Mouse (Mus musculus) kidney, embryonic 14.5 days (tissue): Measurements from ENCODE around the gene Ddx19b. TPM values are rescaled to one million over a fixed set of nuclear protein-coding genes. Genes with fewer than 3 reads are reported as not detected.
"Not testable (repeated sequence)": the region's sequence is repeated elsewhere in the genome, so short reads cannot be mapped to it uniquely, and the experiment has no call there.

ENCODE experiments used
- ATAC-seq: fragments of 200-750 bp; cut with Nextera tagmentation; 2 replicates; pipeline ENCODE4 v1.8.0; 2017; ENCODE audit warnings: moderate number of reproducible peaks, mild to moderate bottlenecking, moderate TSS enrichment, moderate library complexity; ENCODE audit not compliant: low FRiP score, low TSS enrichment
- H3K27ac ChIP-seq: fragments of 300-500 bp; sonication (generic); 2 replicates; pipeline ENCODE4 v1.5.1; 2014; ENCODE audit warnings: low read depth, mild to moderate bottlenecking, low read length, moderate library complexity, mixed read lengths
- H3K27me3 ChIP-seq: fragments of 300-500 bp; sonication (generic); 2 replicates; pipeline ENCODE4 v1.6.1; 2014; ENCODE audit warnings: mild to moderate bottlenecking, low read length; ENCODE audit not compliant: control insufficient read depth, insufficient read depth
- H3K36me3 ChIP-seq: fragments of 300-500 bp; sonication (generic); 2 replicates; pipeline ENCODE4 v1.6.1; 2014; ENCODE audit warnings: low read length, mixed read lengths; ENCODE audit not compliant: control insufficient read depth, insufficient read depth
- H3K4me1 ChIP-seq: fragments of 300-500 bp; sonication (generic); 2 replicates; pipeline ENCODE4 v1.6.1; 2014; ENCODE audit warnings: low read length, mixed read lengths; ENCODE audit not compliant: control insufficient read depth, insufficient read depth
- H3K4me2 ChIP-seq: fragments of 300-500 bp; sonication (generic); replicated peaks from 2 replicates; pipeline ENCODE4 v1.6.1; 2014; ENCODE audit warnings: low read depth, mild to moderate bottlenecking, low read length
- H3K4me3 ChIP-seq: fragments of 300-500 bp; sonication (generic); 2 replicates; pipeline ENCODE4 v1.5.1; 2014; ENCODE audit warnings: mild to moderate bottlenecking, low read length
- H3K9ac ChIP-seq: fragments of 300-500 bp; sonication (generic); 2 replicates; pipeline ENCODE4 v1.6.1; 2014; ENCODE audit warnings: low read depth, mild to moderate bottlenecking, low read length, moderate library complexity
- H3K9me3 ChIP-seq: fragments of 300-500 bp; sonication (generic); 2 replicates; pipeline ENCODE4 v1.6.1; 2016; ENCODE audit warnings: low read length; ENCODE audit not compliant: control insufficient read depth
- WGBS: fragments of 180-500 bp; shearing (Covaris S2); extraction: QIAGEN DNeasy Blood & Tissue Kit; methylation state at CpG from one replicate; pipeline ENCODE4 v1.1.7; 2014; 5-methylcytosine and 5-hydroxymethylcytosine counted together
- polyA plus RNA-seq: library from polyadenylated mRNA; unstranded; fragments of >200 nt; fragmentation: Nextera tagmentation; extraction: Ambion mirVana; gene quantifications from 2 replicates; pipeline ENCODE4 v1.2.1, GENCODE M21; 2014

The Ddx19b gene
- polyA plus RNA-seq, 1 experiment from 2014 or later = 6.7 TPM

DNA sequence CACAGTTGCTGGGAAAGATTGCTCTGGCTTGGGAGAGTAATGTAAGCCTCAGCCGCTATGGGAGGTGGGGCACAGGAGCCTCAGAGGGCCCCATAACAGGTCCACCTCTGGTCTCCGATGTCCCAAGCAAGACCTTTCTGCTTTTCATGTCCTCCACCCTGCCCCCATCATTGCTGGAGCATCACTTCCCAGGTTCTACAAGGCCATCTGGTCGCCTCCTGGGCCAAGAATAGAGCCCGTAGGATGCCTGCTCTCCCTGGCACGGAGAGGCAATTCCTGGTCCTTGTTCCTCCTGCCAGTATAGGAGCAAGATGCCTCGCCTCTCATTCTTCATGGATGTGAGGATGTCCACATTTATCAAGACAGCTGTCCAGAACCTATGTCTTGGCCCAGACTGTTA lies 71.6 kb downstream of the Ddx19b start:
- ATAC-seq = no peak
- Histone ChIP-seq H3K27ac (no peak overlapping the region), H3K9me3 (no peaks in the 10 kb centered on the region), H3K36me3 (peaks cover 46% of the 10 kb centered on the region), H3K4me3 (no peak overlapping the region), H3K27me3 (no peaks in the 10 kb centered on the region), H3K4me1 (0 out of 2 replicates have a peak, but pooled peaks cover 9% of the 10 kb centered on the region), H3K9ac (no peak overlapping the region), H3K4me2 (no peak overlapping the region)
- 88% methylated on average over 6 of the region's 6 CpGs for WGBS

DNA sequence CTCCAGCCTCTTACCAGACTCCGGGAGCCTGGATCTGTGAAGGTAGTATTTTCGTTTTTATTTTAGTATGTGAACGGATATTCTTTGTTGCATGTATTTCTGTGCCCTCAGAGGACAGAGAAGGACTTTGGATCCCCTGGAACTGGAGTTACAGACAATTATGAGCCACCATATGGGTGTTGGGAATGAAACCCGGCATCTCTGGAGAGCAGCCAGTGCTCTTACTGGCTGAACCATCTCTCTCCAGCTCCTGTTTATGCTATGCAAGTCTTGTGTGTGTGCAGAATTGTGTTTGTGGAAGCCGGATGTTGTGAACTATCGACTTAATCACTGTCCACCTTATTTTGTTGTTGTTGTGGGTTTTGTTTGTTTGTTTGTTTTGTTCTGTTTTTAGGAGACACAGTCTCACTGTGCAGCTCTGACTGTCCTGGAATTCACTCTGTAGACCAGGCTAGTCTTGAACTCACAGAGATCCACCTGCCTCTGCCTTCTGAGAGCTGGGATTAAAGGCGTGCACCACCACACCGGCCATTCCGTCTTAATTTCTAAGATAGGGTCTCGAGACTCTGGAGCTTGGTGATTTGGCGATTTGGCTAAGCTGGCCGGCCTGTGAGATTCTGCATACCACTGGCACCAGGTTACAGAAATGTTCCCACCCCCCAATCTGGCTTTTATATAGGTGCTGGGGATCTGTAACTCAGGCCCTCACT lies 72.3 kb downstream of the Ddx19b start:
- H3K4me2 ChIP-seq = no peak overlapping the region
- H3K9me3 ChIP-seq = no peaks in the 10 kb centered on the region
- peaks cover 46% of the 10 kb centered on the region for H3K36me3 ChIP-seq
- H3K4me3 ChIP-seq = no peak overlapping the region
- no peak for ATAC-seq
- H3K27me3 ChIP-seq = no peaks in the 10 kb centered on the region
- H3K9ac ChIP-seq = no peak overlapping the region
- no peak overlapping the region for H3K27ac ChIP-seq
- WGBS = 95% methylated on average over 12 of the region's 12 CpGs
- H3K4me1 ChIP-seq = 0 out of 2 replicates have a peak, but pooled peaks cover 10% of the 10 kb centered on the region

DNA sequence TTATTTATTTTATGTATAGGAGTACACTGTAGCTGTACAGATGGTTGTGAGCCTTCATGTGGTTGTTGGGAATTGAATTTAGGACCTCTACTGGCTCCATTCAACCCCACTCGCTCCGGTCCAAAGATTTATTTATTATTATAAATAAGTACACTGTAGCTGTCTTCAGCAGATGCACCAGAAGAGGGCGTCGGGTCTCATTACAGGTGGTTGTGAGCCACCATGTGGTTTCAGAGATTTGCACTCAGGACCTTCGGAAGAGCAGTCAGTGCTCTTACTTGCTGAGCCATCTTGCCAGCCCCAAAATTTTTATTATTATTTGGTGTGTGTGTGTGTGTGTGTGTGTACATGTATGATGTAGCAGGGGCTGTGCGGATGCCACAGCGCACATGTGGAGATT lies 73.0 kb downstream of the Ddx19b start:
- peaks cover 44% of the 10 kb centered on the region for H3K36me3 ChIP-seq
- not testable (repeated sequence) for ATAC-seq

DNA sequence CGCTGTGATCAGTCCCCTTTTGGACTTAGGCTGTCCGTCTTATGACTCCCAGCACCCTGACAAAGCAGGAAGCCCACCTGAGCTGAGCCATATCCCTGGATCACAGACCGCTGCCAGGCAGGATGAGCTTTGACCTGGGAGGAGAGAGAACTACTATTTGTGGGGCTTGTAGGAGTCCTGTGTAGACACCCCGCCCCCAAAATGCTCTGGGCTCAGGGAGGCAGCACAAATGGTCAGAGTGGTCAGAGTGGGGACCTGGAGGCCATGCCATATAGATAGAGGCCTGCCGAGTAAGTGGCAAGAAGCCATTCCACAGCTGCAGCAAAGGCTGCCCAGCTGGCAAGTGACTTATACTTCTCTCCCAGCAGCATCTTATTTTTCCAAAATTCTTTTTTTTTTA lies 73.4 kb downstream of the Ddx19b start:
- H3K4me3 ChIP-seq = no peak overlapping the region
- H3K4me2 ChIP-seq = no peak overlapping the region
- ATAC-seq = no peak
- peaks cover 43% of the 10 kb centered on the region for H3K36me3 ChIP-seq
- WGBS = 75% methylated on average over 5 of the region's 5 CpGs
- H3K9me3 ChIP-seq = no peaks in the 10 kb centered on the region
- 0 out of 2 replicates have a peak, but pooled peaks cover 10% of the 10 kb centered on the region for H3K4me1 ChIP-seq
- H3K27ac ChIP-seq = no peak overlapping the region
- H3K27me3 ChIP-seq = no peaks in the 10 kb centered on the region
- H3K9ac ChIP-seq = no peak overlapping the region

More for the DNA sequence above, 73.0 kb downstream of the Ddx19b start:
- H3K4me1 ChIP-seq = 0 out of 2 replicates have a peak, but pooled peaks cover 10% of the 10 kb centered on the region
- not testable (repeated sequence) for H3K9ac ChIP-seq, H3K4me3 ChIP-seq, H3K27ac ChIP-seq, H3K4me2 ChIP-seq, H3K9me3 ChIP-seq, H3K27me3 ChIP-seq
- WGBS = 94% methylated on average over 7 of the region's 7 CpGs

DNA sequence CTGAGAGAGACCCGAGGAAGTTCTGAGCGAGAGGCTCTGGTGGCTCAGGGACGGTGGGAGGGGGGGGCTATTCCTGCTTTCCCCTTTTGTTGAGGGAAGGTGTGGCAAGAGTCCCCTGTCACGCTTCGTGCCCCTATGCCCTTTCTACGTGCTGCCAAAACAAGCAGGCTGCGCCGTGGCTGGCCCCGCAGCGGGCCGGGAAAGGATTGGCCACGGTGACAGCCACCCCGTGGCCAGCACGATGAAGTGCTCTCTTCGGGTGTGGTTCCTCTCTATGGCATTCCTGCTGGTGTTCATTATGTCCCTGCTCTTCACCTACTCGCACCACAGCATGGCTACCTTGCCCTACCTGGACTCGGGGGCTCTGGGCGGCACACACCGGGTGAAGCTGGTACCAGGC lies 74.1 kb downstream of the Ddx19b start:
- Histone ChIP-seq H3K4me1 (0 out of 2 replicates have a peak, but pooled peaks cover 10% of the 10 kb centered on the region), H3K4me2 (no peak overlapping the region), H3K9ac (no peak overlapping the region), H3K4me3 (no peak overlapping the region), H3K27ac (no peak overlapping the region), H3K36me3 (peaks cover 44% of the 10 kb centered on the region), H3K9me3 (no peaks in the 10 kb centered on the region), H3K27me3 (no peaks in the 10 kb centered on the region)
- ATAC-seq = no peak
- 96% methylated on average over 18 of the region's 19 CpGs for WGBS

DNA sequence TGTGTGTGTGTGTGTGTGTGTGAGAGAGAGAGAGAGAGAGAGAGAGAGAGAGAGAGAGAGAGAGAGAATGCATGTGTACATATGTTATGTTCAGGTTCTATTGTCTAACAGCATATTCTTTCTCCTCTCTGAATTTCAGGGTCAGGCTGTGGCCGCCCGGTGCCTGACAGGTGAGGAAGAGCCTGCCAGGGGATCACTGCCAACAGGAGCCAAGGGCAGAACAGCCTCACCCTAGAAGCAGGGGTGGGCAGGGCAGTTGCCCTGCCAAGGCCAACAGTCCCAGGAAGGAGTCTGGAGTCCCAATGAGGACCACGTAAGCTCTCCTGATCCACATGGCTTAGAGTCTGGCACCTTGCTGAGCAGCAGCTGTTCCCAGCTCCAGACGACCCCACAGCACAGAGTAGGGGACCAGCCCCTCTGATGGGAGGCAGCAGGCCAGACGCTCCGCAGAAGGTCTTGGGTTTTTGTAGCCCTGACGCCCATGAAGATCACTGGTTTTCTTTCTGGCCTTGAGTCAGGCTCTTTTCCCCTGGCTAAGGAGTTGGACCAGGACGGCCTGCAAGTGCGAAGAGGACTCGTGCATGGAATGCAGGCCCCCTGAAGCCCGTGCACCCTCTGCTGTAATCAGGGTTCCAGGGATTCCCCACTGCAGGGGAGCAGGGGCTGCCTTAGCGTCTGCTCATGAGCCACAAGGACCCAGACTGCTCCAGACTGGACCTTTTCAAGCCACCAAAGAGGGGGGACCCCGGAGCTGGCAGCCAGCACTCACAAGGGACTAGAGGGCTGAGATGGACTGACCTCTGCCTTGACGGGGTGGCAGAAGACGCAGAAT lies 74.7 kb downstream of the Ddx19b start:
- no peaks in the 10 kb centered on the region for H3K27me3 ChIP-seq
- 0 out of 2 replicates have a peak, but pooled peaks cover 10% of the 10 kb centered on the region for H3K4me1 ChIP-seq
- no peak for ATAC-seq
- WGBS = 88% methylated on average over 15 of the region's 15 CpGs
- peaks cover 38% of the 10 kb centered on the region for H3K36me3 ChIP-seq
- H3K4me3 ChIP-seq = no peak overlapping the region
- H3K9ac ChIP-seq = no peak overlapping the region; the same call in 1 of the 2 replicates
- H3K9me3 ChIP-seq = no peaks in the 10 kb centered on the region
- H3K4me2 ChIP-seq = no peak overlapping the region
- no peak overlapping the region; the same call in 1 of the 2 replicates for H3K27ac ChIP-seq

DNA sequence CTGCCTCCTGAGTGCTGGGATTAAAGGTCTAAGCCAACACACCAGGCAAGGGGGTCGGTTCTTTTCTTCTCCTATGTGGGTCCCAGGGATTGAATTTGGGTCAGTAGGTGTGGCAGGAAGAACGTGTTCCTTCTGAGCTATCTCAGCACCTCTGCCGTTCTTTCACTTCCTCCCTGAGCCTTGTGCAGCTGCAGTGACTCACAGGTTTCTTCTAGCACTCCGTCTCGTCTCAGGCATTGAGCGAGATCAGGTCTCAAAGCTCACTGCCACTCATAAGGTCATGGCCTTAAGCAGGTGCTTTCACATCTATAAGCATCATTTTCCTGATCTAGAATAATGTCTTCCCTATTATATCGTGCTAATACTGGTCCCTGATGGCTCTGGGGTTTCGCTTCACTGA lies 76.8 kb downstream of the Ddx19b start:
- ATAC-seq = no peak
- Histone ChIP-seq H3K9me3 (no peaks in the 10 kb centered on the region), H3K4me2 (no peak overlapping the region), H3K27me3 (no peaks in the 10 kb centered on the region), H3K4me3 (no peak overlapping the region), H3K27ac (no peak overlapping the region), H3K4me1 (0 out of 2 replicates have a peak, but pooled peaks cover 10% of the 10 kb centered on the region), H3K9ac (no peak overlapping the region), H3K36me3 (peaks cover 28% of the 10 kb centered on the region; the same call in 1 of the 2 replicates)
- 66% methylated on average over 8 of the region's 8 CpGs for WGBS
